Mouse (Mus musculus) embryo, embryonic 10.5 days (tissue): ENCODE measurements around the gene Chrnb2.
A peak's percentile ranks its signal among the peaks of the same experiment; 100 is the strongest.

Source experiments
- DNase-seq: peaks from one replicate; pipeline ENCODE4 v3.0.0-alpha.2; 2015; ENCODE audit warnings: low spot score

Gene Chrnb2

DNA sequence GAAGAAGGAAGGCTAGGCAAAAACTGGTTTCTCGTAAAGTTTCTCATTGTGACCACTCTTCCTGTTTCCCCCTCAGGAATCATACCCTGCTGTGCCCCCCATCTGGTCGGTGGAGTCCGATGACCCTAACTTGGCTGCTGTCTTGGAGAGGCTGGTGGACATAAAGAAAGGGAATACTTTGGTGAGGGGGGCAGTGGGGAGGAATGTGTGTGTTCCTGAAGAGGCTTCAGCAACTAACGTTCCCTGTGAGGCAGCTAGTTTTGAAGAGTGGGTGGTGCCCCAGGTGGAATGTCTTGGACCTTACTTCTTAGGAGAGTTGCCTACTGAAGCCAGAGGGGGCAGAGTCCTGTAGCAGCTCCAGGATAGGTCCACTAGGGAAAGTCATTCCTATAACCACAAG is 11.6 kb upstream of the Chrnb2 start:
- no peak for DNase-seq

GRCm38 (mm10) chr3:89774236-89774960 is 10.0 kb upstream of the Chrnb2 start:
- DNase-seq, result no peak

DNA sequence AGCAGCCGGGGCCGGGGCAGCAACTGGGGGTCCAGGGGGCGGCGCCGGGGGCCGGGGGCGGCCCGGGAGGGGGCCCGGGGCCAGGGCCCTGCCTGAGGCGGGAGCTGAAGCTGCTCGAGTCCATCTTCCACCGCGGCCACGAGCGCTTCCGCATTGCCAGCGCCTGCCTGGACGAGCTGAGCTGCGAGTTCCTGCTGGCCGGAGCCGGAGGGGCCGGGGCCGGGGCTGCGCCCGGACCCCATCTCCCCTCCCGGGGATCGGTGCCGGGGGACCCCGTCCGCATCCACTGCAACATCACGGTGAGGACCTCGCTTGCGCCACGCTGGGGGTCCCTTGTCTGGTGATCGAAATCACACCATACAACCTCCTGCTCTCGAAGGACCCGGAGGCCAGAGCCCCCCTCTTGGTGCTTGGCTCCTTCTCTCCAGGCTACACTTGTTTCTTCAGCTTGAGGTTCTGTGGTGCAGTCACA is 9.3 kb upstream of the Chrnb2 start:
- DNase-seq, result peak; percentile 17

- DNase-seq, result peak; percentile 91
Measured at GRCm38 (mm10) chr3:89772968-89773709, 8.7 kb upstream of the Chrnb2 start, which contains the start of gene Ube2q1. Gene Ube2q1 (plus strand): TSS chr3:89773616.

- peak; percentile 94 for DNase-seq
Measured at GRCm38 (mm10) chr3:89772588-89772967, 8.1 kb upstream of the Chrnb2 start.

- no peak for DNase-seq
Measured at GRCm38 (mm10) chr3:89770425-89771002, 6.1 kb upstream of the Chrnb2 start.

GRCm38 (mm10) chr3:89769584-89769983 is 5.2 kb upstream of the Chrnb2 start:
- no peak for DNase-seq

DNA sequence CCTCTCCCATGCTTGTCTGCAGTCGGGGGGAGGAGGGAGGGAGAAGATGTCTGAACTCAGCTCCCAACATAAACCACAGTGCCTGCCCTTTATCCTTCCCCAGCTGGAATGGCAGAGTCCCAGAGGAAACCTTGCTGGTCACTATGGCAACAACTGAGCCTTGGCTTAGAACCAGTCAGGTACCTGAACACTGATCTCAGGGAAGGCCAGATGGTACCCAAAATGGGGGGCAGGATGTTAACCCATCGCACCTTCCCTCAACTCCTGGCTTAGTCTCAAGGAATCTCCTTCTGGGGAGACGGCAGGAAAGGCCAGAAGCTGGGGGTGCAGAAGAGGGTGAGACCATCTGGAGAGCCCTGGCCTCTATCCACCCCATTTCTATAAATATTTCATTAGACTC is 4.6 kb downstream of the Chrnb2 start:
- DNase-seq, result no peak

DNA sequence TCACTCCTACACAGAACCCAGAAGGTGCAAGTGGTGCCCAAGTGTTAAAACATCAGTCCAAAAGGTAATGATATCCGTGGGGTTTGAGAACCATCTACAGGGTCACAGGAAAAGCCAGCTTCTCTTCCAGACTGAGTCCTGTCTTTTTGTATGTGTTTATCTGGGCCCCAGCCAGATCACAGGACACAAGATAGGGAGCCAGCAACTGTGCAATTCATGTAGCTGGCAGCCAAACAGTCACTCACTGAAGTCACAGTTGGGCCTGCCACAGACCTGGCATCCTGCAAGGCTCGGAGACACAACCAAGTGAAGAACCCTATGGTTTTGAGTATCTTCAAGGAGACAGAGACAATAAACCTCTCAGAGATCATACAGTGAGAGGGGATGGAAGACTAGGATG is 6.6 kb downstream of the Chrnb2 start:
- DNase-seq, result no peak

- no peak for DNase-seq
Measured at GRCm38 (mm10) chr3:89755283-89755682, 9.1 kb downstream of the Chrnb2 start.

GRCm38 (mm10) chr3:89752307-89752706 is 12.1 kb downstream of the Chrnb2 start:
- DNase-seq, result no peak

DNA sequence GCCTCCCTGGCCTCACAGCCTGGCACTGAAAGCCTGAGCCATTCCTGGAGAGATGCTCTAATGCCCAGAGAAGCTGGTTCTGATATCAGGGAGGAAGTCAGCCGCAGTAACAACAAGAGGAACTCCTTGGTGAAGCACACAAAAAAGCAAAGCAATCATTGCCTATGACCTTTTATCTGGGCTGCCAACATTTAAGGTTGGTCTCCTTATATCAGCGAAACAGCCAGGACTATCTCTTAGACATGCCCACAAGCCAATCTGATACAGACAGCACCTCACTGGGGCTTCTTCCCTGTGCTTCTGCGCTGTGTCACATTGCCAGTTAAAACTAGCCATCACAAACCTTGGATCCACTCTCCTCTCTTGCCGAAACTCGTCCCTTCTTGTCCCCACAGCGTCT is 25.9 kb downstream of the Chrnb2 start:
- no peak for DNase-seq

DNA sequence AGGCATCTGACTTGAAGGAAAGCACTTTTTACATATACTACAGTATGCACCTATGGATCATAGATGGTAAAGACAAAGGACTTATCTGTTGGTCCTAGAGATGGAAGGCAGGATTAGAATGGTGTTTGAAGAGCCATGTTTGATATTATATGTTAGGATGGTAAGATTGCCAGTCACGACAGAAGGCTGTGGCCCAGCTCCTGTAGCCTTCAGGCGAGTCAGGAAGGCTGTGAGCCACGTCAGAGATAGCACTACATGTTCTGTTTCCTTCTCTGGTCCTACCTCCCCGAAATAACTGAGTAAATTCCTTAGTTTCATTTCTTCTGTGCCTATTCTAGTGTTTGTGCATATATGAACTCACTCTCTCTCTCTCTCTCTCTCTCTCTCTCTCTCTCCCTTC is 32.3 kb downstream of the Chrnb2 start:
- DNase-seq, result no peak

DNA sequence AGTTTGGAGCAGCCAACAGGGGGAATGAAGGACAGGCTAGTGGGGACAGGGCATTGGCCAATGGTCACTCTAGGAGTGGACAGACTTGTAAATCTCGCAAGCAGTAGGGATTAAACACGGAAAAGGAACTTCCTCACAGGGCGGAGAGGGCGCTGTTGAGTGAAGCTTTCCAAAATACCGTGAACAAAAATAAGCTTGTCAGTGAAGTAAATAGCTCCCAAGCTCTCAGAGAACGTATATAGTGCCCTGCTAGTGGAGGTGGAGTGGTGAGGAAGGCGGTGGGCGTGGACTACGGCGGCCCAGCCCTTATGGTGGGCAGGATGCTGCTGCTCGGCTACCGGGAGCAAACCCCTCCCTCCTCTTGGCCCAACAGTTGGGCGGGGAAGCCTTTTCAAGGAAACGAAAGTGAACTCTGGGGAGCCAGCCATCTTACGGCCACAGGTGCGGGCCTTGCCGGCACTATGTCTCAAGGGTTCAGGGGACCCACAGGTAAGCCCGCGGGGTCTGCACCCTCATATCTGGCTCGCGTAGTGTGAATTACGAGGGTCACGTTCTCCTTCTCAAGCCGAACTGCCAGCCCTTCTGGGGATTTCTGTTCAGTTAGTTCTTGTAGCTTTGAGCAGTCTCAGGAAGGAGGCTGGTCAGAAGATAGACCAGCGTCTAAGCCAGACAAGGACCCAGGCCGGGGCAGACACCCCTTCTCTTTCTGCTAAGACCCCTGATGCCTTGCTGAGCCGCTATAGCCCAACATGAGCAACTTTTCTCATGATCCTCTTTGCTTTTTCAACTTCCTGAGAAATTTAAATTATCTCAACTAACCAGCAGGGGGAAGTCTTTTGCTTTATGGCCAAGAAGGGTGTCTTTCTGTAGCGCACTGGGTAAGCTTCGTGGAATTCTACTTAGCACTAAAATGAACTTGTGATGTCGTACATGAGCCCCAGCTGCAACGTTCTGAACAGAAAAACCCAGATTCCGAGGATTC is 33.8 kb downstream of the Chrnb2 start:
- DNase-seq, result peak; percentile 81

DNA sequence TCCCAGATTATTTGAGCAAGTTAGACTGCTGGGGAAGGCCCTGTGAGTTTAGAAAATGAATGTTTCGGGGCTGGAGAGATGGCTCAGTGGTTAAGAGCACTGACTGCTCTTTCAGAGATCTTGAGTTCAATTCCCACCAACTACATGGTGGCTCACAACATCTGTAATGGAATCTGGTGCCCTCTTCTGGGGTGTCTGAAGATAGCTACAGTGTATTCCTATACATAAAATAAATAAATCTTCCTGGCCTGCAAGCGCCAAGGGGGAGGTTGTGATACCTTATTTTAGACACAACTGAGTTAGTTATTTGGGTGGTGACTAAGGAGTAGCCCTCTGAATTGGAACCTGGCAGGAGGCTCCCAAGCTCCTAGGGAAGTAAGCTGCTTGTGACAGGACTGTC is 35.6 kb downstream of the Chrnb2 start:
- DNase-seq, result no peak

DNA sequence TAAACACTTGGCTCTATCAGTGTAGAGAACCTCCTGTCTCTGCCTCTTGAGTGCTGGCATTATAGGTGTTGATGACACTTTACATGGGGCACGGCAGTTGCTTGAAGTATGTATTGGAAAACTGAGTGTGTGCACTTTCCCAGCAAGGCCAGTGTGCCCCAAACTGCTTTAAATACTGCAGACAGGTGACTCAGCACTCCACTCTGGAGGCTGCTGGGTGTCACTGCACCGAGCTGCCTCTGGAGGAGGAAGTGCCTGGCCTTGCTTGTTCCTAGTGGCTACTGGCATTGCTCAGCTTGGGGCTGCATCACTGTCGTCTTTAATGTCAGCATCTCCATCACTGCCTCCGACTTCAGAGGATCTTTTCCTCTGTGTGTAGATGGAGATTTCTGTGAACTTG is 37.4 kb downstream of the Chrnb2 start:
- DNase-seq, result peak; percentile 62

DNA sequence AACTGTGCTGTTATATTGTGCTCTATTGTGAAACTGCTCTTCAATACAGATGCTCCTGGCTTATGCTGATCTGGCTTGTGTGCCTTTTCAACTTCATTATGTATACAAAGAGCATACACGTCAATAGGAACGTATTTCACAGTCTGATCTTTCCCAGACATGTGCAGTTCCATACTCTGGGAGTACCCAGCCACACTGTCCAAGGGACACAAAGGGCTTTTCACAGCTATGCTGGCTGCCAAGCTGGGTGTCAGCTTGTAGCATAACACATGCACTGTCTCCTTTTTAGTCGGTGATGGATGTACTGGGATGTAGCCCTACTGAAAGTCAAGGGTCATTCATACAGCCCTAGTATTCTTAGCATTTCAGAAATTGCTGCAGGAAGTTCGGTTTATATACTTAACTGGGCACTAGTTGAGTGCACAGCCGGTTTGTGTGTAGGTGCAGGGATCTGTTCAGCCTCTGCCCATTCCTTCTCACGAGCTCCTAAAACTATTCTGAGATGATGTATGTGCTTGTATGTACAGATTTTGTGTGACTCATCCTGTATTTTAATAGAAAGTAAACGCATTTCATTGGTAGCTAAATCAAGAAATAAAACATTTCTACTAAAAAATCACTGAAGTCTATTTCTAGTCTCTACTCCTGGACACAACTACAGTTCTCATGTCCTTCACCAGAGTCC is 40.9 kb downstream of the Chrnb2 start:
- DNase-seq, result peak; percentile 11

DNA sequence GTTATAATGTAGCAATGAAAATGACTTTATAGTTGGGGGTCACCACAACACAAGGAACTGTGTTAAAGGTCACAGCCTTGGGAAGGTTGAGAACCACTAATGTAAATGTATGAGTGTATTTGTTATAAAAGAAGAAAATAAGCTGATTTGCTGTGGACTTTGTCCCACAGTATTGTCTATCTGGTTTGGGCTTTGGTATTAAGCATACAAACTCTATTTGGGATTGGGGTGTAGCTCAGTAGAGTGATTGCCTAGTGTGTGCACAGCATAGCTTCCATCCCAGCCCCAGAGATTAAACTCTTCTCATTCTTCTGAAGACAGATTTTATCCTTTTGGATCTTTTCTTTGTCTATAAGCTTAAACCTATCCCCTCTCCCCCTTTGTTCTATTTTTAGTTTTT is 42.4 kb downstream of the Chrnb2 start:
- no peak for DNase-seq

- no peak for DNase-seq
Measured at GRCm38 (mm10) chr3:89715967-89716256, 48.5 kb downstream of the Chrnb2 start.

GRCm38 (mm10) chr3:89715207-89715966 is 49.0 kb downstream of the Chrnb2 start:
- peak; percentile 40 for DNase-seq
